Mouse (Mus musculus): ENCODE measurements at regions not wholly inside any gene's neighbourhood (a gene's known extent, or its start where the extent isn't known, plus 50 kb on each side); places are given as distances from the start of the nearest gene placed in this dataset.

DNA sequence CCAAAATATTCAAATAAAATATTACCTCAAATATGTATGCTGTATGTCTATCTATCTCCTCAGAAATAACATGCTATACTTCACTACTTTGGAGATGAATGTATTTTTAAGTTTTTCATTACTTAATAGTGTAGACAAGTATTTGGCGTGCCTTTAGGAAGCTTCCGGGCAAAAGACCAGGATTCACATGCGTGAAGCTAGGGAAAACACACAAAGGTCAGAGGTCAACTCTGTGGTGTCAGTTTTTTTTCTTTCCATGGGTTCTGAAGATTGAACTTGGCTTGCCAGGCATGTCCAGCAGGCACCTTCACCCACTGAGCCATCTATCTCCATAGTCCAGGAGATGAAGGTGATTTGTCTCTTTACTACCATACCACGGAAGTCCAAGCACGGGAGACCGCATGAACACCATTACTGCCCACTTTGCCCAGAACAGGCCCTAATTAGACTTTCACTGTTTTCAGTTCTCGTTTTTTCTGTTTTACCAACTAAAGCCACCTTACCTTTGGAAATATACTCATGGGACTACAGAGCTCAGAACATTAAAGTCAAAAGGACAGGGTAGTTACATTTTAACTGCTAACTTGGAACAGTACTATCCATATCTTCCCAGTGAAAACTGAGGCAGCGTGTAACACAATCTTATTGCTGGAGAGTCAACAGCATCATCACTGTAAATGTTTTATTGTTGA is 76.9 kb upstream of the Ak4 start:
- DNase-seq (ENCODE audit: low spot score in 2 of 2): no peak

DNA sequence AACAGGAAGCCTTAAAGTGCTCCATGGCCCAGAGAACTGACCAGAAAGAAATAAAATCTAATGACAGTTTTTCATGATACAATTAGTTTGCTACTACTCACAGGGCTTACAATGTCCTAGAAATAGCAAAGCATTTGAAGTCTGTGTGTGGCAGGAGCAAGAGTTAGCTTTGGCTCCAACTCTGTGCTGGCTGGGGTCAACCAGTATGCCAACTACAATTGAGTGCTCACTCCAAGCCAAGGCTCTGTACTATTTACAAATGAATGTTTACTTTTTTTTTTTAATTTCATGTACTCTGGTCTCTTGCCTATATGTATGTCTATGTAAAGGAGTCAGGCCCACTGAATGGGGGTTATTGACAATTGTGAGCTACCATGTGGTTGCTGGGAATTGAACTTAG is 75.7 kb upstream of the Jak1 start:
- DNase-seq (ENCODE audit: low spot score in 2 of 2): no peak

DNA sequence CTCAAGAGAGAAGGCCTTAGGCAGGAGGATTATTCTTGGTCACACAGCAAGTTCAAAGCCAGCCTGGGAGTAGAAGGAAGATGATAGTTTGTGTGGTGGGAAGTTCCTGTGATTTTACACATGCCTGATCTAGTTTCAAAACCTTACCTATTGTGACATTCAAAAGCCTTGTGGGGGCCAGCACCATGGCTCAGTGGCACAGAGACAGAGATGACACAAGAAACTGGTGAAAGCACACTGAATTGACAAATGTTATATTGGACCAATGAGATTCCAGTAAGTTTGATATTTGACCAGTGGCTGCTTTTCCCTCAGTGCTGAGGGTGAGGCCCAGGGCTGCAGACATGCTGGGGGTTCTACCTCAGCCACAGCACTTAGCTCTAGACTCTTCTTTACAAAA is 73.1 kb upstream of the Jak1 start:
- no peak for DNase-seq (ENCODE audit: low spot score in 2 of 2)

DNA sequence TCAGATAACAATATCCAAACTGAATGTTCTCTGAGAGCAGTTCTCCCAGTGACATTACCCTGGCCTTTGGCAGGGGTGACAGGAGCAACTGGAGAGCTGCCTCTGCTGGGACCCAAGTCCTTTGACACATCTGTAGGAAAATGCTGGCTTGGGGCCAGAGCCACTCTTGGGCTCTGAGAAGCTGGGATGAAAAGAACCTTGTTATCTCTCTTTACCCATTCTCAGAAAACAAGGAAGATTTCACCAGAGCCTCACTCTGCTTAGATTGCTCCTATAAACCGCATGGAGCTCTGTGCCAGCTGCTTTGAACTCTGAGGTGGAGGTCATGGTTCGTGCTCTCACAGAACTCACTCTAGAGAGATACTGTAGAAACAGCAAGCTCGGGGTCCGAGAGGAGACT is 71.7 kb upstream of the Jak1 start:
- DNase-seq (ENCODE audit: low spot score in 2 of 2): no peak

DNA sequence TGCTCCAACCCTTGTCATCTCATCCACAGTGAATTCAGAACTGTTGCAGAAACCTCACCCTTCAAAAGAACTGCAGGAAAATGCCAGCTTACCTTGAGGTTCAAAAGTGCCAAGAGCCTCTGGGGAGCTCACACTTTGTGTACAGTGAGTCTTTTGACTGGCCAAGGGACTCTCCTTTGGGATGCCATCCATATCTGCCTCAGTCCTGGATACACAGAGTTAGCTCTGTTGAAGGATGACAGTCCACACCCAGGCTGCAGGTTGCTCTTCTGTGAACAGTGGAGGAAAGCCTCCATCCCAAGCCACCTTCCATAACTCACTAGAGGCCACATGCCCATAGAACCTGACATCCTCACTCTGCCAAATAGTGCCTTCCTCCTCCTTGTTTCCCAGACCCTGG is 71.3 kb upstream of the Jak1 start:
- DNase-seq (ENCODE audit: low spot score in 2 of 2): no peak

DNA sequence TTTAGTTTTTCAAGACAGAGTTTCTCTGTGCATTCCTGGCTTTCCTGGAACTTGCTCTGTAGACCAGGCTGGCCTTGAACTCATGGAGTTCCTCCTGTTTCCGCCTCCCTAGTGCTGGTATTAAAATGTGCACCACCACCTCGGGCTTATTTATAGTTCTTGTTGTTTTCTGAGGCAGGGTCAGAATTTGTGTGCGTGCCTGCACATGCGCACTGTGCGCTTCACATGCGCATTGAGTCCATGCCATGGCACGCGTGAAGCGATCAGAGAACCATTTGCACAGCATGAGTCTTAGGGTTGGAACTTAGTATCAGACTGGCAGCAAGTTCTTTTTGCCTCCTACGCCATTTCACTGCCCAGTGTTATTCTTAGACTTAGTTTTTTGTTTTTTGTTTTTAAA is 68.8 kb upstream of the Jak1 start:
- DNase-seq (ENCODE audit: low spot score in 2 of 2): no peak

DNA sequence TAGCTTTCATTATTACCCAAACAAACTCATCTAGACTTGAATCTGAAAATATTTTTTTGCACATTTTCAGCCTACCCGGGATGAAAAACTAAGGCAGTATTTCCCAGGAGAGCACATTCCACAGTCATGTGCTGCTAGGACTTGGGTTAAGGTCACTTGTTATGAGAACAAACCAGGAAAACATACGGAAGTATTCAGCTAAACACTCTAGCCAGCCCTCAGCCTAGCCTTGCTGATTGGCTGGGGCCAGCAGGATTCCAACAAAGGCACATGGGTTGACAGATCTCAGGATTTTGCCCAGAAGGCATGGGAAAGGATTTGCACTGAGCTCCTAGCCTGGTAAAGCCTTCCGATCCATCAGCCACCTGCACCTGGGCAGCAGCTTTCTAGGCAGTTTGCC is 68.0 kb upstream of the Jak1 start:
- no peak for DNase-seq (ENCODE audit: low spot score in 2 of 2)

DNA sequence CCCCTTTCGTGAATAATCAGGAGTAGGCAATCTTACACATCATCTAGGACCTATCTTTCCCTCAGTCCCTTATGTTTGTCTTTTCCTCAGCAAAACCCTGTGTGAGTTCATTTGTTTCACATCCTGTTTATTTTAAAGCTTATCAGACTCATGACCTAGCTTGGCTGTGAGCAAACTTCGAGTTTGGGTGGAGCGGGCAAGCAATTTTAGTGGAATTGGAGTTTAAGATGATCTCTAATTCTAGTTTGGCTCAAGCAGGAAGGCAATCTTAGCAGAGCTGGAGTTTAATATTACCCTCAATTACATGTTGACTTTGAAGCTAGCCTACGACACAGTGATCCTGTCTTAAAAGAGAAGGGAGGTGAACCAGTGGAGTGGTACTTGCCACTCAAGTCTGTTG is 66.1 kb upstream of the Jak1 start:
- DNase-seq (ENCODE audit: low spot score in 2 of 2): no peak

DNA sequence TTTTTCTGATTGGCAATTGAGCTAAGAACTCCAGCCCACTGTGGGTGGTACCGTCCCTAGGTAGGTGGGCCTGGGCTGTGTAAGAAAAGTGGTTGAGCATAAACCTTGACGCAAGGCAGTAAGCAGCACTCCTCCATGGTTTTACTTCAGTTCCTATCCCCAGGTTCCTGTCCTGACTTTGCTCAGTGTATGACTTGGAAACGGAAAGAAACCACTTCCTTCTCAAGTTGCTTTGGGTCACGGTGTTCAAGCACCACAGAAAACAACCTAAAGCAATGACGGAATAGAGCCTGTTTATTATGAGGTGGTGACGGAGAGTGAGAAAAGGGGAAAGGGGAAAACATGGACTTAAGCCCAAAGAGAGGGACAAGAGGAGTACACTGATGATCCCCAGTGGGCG is 64.0 kb upstream of the Jak1 start:
- no peak for DNase-seq (ENCODE audit: low spot score in 2 of 2)

DNA sequence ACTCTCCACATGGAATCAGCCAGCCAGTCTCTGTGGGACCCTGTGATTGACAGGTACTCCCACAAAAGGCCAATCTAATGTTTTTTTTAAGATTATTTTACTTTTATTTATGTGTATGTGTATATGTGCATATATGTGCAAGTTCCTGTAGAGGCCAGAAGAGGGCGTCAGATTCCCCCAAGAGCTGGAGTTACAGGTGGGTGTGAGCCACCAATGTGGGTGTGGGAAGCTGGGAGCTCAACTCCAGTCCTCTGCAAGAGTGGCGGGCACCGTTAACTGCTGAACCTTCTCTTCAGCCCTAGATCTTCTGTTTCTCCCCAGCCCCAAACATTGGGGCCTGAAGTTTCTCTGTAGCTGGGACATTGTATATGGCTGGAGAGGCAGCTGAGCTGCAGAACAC is 61.0 kb upstream of the Jak1 start:
- no peak for DNase-seq (ENCODE audit: low spot score in 2 of 2)

DNA sequence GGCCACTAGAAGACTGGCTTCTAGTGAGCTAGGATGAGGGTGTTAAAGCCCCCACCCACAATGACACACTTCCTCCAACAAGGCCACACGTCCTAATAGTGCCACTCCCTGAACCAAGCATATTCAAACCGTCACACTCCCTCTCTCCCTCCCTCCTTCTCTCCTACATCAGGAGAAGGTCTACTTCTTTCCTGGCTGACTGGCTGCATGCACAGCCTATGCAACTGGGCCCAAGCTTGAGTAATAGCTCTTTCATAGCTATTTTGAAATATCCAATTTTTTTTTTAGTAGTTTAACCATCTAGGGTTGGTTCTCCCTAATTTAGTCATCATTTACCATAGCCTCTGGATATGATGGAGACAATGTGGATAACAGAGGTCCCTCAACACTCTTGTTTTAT is 56.6 kb upstream of the Jak1 start:
- no peak for DNase-seq (ENCODE audit: low spot score in 2 of 2)

DNA sequence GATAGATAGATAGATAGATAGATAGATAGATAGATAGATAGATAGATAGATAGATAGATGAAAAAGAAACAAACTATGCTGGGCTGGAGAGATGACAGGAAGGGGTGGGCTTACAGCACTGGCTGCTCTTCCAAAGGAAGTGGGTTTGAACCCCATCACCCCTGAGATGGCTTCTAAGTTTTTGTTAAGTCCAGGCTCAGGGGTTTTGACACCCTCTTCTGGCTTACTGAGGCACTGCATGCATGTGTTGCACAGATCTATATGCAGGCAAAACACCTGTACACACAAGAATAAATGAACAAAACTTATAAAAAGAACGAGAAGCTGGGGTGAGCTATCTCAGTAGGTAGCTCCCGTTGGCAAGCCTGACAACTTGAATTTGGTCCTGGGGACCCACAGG is 55.5 kb upstream of the Jak1 start:
- DNase-seq (ENCODE audit: low spot score in 2 of 2): no peak

DNA sequence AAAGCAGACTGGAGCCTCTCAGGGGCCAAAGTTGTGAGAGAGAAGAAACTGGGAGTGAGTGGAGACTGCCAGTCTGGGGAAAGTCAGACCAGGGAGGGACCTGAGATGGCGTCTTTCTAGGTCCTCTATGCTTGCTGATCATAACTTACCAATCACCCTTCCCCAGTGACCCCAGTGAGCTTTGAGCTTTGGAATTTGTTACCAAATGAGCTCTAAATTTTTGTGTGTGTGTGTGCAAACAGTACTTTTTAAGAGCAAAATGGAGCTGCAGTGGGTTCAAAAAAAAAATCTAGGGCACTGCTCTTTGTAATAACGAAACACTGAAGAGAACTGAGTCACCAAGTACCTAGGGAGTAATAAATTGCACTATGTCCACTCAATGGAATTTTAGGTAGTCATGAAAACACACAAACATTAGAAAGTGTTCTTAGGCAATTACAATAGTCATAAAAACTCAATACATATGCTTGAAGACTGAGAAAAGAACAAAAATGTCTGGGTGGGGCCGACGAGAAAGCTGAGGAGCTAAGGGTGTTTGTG is 54.7 kb upstream of the Jak1 start:
- no peak for DNase-seq (ENCODE audit: low spot score in 2 of 2)

DNA sequence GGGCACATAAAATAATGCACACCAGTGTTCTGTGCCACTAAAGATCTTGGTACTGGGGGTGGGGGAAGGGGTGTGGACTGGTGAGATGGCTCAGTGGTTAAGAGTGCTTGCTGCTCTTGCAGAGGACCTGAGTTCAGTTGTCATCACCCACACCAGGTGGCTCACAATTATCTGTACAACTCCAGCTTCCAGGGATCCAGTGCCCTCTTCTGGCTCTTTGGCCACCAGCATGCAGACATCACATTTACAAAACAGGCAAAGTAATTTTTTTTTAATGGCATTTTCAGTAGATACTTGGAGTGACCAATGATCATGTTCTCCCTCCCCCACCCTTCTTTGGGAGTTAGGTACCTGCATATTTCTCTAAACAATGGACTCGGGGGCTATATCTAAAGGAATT is 53.8 kb upstream of the Jak1 start:
- DNase-seq (ENCODE audit: low spot score in 2 of 2): no peak

DNA sequence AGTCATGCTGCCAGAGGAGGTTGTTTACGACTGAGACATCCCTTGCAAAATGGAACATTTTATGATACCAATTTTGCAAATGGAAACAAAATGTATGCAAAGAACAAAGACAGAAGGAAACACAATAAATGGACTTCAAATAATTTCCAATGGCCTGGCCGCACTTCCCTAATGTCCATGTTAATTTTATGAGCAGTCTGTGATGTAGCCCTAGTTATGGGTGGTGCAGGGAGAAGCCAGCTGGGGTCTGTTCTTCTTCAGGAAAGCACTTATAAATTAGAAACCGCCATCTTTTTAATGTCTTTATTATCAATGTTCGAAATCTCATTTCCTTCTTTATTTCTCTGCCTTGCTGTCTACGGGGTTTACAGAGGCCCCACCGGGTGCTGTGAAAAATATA is 51.0 kb upstream of the Jak1 start:
- DNase-seq (ENCODE audit: low spot score in 2 of 2): no peak

Measured in urinary bladder, adult 18-20 months (tissue).